Mouse (Mus musculus) left cerebral cortex, adult 9 months (tissue): ENCODE measurements at regions not wholly inside any gene's neighbourhood (a gene's known extent, or its start where the extent isn't known, plus 50 kb on each side); places are given as distances from the start of the nearest gene placed in this dataset.

Experiments used
- DNase-seq, 2 experiments: peaks; one replicate each; pipeline ENCODE4 v3.0.0; 2022; ENCODE audit warnings: low spot score in 2 of 2

DNA sequence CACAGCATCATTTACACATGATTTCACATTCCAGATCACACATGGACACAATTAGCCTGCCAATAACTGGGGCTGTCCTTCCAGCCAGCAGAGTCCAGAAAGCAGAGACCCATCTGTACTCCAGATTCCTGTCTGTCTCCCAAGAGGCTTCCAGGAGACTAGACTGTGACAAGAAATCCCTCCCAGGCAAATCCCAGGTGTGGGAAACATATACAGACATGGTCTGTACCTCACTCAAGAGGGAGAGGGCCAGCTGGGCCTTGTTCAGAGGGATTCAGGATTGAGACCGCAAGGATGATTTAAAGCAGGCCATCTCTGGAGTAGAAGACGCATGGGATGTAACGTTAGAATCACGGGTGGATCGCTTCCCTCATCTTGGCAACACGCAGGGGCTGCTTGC is 182.7 kb upstream of the Prr30 start:
- no peak for DNase-seq

GRCm38 (mm10) chr14:101381943-101382342 is 181.8 kb upstream of the Prr30 start:
- DNase-seq: no peak

- DNase-seq: no peak
Measured at GRCm38 (mm10) chr14:101379663-101380006, 179.5 kb upstream of the Prr30 start.

GRCm38 (mm10) chr14:101378965-101379662 is 179.0 kb upstream of the Prr30 start:
- peak in 1 of 2 experiments; percentile 81 for DNase-seq

DNA sequence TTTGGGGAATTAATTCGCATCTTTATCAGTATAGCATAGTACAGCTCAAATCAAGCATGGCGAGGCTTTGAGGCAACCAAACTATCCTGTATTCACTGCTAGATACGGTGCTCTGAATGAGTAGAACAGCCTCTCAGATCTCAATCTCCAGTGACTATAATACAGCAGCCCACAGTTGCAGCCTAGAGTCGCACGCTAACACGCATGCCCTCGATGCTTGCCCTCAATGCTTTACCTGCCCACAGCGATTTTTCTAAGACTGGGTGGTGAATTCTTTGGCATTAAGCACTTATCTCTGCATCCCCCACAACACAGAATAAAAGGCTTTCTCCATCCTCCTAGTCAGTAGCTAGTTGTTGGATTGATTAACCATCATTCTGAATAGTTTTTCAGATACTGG is 178.4 kb upstream of the Prr30 start:
- no peak for DNase-seq

DNA sequence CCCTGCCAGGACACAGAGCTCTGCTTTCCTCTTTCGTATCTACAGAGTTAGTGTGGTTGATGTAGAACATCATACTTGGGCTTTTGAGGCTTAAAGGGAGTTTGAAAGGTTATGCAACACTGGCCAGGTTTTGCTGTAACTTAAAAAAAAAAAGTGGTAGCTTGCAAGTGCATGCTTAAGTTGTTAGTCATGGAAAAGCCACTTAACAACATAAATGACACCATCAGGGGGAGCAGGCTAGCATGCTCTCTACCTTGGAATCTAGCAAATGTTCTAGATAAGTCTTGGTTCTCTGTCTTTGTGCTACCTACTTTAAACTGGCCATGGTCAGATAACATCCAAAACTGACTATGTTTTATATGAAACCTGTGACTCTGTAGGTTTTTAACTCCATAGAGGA is 176.6 kb upstream of the Prr30 start:
- no peak for DNase-seq

DNA sequence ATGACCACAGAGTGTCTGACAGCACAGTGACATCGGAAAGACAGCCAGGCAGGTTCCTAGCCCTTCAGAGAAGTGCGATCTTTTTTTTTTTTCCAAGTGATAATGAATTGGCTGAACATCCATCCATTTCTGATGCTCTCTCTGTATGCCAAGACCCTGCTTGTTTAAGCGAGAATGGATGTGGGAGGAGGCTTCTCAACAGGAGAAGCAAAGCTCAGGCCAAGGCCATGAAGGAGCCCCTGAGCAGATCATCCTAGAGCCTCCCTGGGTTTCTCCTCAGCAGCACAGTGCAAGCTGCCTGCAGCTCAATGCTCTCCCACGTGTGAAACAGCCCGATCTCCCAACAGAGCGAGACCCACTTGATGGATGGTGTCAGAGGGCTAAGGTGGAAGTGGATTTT is 175.7 kb upstream of the Prr30 start:
- no peak for DNase-seq

DNA sequence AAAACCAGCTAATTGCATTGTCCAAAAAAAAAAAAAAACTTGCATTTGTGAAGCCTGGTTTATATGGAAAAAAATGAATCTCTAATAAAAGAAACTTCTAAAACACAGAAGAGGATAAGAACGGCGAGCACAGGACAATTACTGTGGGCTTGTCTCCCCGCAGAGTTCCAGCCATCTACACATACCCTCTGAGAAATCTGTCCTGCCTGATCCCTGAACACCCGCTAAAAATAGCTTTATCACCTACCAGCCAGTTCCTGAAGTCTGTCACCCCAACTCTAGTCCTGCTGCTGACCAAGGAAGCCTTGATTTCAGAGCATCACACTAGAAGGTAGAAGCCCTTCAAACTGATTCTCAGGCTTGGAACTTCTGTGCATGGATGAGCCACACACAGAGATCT is 173.7 kb upstream of the Prr30 start:
- DNase-seq: no peak

DNA sequence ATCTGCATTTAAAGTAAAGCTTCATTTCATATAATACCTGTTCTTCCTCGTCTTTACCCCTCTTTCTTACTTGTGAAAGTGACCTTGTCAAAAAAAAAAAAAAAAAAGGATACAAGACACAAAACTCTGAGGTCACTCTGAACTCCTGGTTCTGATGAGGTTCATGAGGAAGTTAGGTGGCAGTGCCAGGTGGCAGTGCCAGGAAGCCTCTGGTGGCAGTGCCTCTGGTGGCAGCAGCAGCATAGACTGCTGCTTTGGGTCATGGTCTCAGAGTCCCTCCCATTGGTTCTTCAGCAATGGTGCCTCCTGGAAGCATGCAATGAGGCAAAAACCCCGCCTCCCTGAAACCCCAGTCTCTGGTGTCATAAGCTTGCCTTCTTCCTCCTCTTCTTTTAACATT is 159.7 kb upstream of the Prr30 start:
- no peak for DNase-seq

GRCm38 (mm10) chr14:101353009-101353378 is 152.9 kb upstream of the Prr30 start:
- DNase-seq: no peak

- DNase-seq: peak; percentile 14 to 20
Measured at GRCm38 (mm10) chr14:101352046-101353008, 152.2 kb upstream of the Prr30 start.

- no peak for DNase-seq
Measured at GRCm38 (mm10) chr14:101340331-101340730, 140.2 kb upstream of the Prr30 start.

- DNase-seq: no peak
Measured at GRCm38 (mm10) chr14:101332015-101332414, 131.9 kb upstream of the Prr30 start.

DNA sequence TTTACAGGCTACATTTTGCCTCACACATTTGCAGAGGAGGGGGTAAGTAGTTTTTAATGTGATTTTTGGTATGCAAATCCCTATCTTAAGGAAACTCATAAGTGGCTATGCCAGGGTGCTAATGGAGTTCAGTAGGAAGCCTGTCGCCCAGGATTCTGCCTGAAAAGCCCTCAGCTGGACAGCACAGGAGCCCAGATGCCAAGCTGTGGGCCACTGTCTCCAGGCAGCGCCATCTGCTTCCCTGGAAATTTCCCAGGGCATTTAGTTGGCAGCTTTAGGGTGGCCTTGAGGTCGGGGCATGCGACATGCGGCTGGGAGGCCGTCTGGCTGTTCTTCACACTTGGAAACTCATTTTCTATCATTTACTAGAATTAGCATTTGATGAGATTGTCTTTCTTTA is 127.3 kb upstream of the Prr30 start:
- no peak for DNase-seq

GRCm38 (mm10) chr14:101326477-101326941 is 126.4 kb upstream of the Prr30 start:
- DNase-seq: no peak

DNA sequence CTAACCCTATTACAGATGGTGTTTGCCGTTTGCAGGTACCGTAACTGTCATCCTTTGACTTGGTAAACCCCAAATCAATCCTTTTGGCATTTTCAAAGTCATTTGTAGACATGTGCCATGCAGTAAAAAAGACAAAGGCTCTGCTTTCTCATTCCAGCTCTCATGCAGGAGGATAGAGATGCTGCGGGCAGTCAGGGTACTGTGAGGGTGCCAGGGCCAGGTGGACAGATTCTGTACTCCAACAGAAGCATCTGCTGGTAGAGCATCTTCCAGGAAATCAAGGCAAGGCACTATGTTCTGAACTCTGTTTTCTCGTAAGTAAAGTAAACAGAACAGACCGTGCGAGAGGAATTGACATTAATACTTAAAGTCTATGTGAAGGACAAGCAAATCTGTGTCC is 123.2 kb upstream of the Prr30 start:
- DNase-seq: no peak

GRCm38 (mm10) chr14:101307920-101308319 is 107.8 kb upstream of the Prr30 start:
- no peak for DNase-seq

DNA sequence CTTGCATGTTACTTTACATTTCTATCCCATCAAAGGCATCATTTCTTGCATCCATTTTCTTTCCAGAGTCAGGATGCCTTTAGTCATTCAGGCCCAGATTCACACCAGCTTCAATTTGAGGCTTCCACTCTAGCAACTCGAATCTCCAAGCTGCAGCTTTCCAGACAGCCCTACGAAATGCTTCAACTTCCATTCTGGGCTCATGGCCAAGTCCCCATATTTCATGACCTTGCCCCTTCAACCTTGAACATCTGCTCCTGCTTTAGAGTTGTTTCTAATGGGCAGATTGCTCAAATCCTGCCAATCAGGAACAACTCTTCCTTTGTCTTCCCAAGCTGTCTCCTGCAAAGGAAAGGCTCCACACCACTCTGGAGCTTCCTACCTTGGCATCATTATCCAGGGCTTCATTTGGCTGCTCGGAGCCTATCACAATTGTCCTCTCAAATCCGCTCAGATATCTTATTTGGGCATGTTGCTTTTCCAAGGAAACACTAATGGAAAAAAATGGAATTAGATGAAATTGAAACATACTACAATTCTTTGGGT is 104.4 kb upstream of the Prr30 start:
- DNase-seq: no peak

- no peak for DNase-seq
Measured at GRCm38 (mm10) chr14:101297841-101298240, 97.7 kb upstream of the Prr30 start.

GRCm38 (mm10) chr14:101294693-101295092 is 94.6 kb upstream of the Prr30 start:
- peak in 1 of 2 experiments; percentile 55 for DNase-seq

GRCm38 (mm10) chr14:101287755-101288154 is 87.6 kb upstream of the Prr30 start:
- DNase-seq: no peak

DNA sequence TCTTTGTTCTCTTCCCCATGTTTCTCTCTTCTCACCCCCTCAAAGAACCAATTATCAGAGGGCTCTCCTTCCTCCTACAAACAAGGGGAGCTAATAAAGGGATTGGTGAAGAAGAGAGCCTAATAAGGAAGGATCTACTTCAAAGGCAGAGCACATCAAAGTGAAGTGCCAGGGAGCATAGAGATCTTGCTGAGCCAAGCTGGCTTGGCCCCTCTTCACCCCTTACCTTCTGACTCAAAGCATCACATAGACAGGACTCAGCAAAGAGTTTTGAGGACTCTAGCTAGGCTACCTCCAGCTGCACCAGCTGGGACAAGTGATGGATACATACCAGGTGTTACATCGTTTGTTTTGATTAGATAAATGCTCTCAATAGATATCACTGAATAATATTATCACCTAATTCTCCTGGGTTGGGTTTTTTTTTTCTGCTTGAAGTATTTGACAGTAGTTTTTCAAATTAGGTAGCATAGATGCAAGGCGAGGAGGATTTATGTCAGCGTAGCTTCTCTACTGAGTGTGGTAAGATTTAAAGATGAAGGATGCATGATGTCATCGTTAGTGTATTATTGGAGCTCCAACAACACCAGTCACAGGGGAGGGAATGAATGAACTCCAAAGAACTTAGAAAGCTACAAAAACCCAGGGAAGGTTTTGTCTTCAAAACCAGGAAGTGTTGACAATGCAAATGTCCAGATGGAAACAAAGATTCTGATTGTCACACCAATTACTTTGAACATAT is 69.1 kb upstream of the Prr30 start:
- no peak for DNase-seq
